Mouse (Mus musculus): ENCODE data around the gene Ddah2. TPM values are rescaled to one million over a fixed set of nuclear protein-coding genes. Genes with fewer than 3 reads are reported as not detected.

Gene Ddah2
- polyA plus RNA-seq, 1 experiment from 2014 or later: 194 TPM

DNA sequence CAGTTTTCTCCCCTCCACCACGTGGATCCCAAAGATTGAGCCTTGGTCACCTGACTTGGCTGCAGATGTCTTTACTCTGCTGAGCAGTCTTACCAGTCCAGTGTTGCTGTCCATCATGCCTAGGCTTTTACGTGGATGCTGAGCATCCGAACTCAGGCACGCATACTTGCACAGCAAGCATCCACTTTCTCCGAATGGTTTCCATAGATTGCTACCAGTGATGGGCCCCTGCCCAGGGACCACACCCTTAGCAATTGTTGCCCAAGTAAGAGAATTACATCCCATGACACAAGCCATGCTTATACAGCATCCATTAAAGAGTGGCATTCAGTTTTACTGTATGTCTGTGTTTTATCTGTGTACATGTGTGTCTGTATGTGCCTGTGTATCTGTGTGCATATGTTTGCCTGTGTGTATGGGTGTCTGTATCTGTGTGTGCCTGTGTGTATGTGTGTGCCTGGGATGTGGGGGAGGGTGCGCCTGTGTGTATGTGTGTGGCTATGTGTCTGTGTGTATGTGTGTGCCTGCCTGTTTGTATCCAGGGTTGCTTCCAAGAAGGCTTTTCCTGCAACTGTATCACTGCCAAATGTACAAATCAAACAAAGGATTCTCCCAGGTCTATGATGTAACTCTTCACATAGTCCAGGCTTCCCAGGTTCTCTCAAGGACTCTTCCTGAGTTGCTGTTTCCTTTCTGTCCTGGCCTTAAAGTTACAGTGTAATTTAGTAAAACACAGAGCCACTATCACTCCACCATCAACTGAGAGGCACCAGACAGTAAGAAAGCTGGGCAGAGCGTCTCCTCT, 2.9 kb upstream of the Ddah2 start:
- peak overlapping the region; percentile 21; the same call in 1 of the 2 replicates for H3K27ac ChIP-seq (replicated peaks)
- H3K9ac ChIP-seq: 0 out of 2 replicates have a peak overlapping the region, but pooled peaks have one; percentile 42
- H3K4me3 ChIP-seq: no peak overlapping the region
- WGBS: 86% methylated on average over 7 of the region's 7 CpGs
- no peaks in the 10 kb centered on the region for H3K27me3 ChIP-seq (replicated peaks)
- no peak for ATAC-seq (ENCODE audit: extremely low read depth, insufficient number of reproducible peaks, low FRiP score, low TSS enrichment)
- H3K4me2 ChIP-seq: 0 out of 2 replicates have a peak overlapping the region, but pooled peaks have one; percentile 1
- peaks cover 72% of the 10 kb centered on the region for H3K36me3 ChIP-seq
- H3K9me3 ChIP-seq: no peaks in the 10 kb centered on the region
- H3K4me1 ChIP-seq: peaks cover 53% of the 10 kb centered on the region

- H3K9me3 ChIP-seq: no peaks in the 10 kb centered on the region
- no peak for ATAC-seq (ENCODE audit: extremely low read depth, insufficient number of reproducible peaks, low FRiP score, low TSS enrichment)
- H3K4me1 ChIP-seq: peaks cover 56% of the 10 kb centered on the region
- H3K27ac ChIP-seq (replicated peaks): no peak overlapping the region
- no peak overlapping the region for H3K9ac ChIP-seq
- peaks cover 82% of the 10 kb centered on the region for H3K36me3 ChIP-seq
- H3K4me2 ChIP-seq: no peak overlapping the region
- no peak overlapping the region for H3K4me3 ChIP-seq
- WGBS: 66% methylated on average over 3 of the region's 3 CpGs
- no peaks in the 10 kb centered on the region for H3K27me3 ChIP-seq (replicated peaks)
These were observed 1.7 kb upstream of the Ddah2 start for GRCm38 (mm10) chr17:35057090-35057489.

GRCm38 (mm10) chr17:35058316-35058715, 519 bp upstream of the Ddah2 start:
- WGBS: 55% methylated on average over 9 of the region's 9 CpGs
- peak overlapping the region; percentile 86 for H3K4me3 ChIP-seq
- H3K36me3 ChIP-seq: peaks cover 82% of the 10 kb centered on the region
- peak overlapping the region; percentile 97 for H3K9ac ChIP-seq
- peak overlapping the region; percentile 96 for H3K27ac ChIP-seq (replicated peaks)
- no peak for ATAC-seq (ENCODE audit: extremely low read depth, insufficient number of reproducible peaks, low FRiP score, low TSS enrichment)
- H3K4me1 ChIP-seq: peaks cover 44% of the 10 kb centered on the region
- H3K27me3 ChIP-seq (replicated peaks): peaks cover 4% of the 10 kb centered on the region; the same call in 1 of the 2 replicates
- no peaks in the 10 kb centered on the region for H3K9me3 ChIP-seq
- peak overlapping the region; percentile 82 for H3K4me2 ChIP-seq

DNA sequence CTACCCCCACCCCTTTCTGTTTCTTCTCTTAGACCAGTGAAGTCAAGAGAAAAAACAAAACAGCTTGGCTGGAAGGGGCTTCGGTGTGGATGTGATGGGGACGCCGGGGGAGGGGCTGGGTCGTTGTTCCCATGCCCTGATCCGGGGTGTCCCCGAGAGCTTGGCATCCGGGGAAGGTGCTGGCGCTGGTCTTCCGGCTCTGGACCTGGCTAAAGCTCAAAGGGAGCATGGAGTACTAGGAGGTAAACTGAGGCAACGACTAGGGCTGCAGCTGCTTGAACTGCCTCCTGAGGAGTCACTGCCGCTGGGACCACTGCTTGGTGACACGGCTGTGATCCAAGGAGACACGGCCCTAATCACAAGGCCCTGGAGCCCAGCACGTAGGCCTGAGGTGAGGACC, 1.2 kb downstream of the Ddah2 start:
- H3K27me3 ChIP-seq (replicated peaks): peaks cover 21% of the 10 kb centered on the region
- H3K9ac ChIP-seq: peak overlapping the region; percentile 97
- 21% methylated on average over 14 of the region's 14 CpGs for WGBS
- ATAC-seq (ENCODE audit: extremely low read depth, insufficient number of reproducible peaks, low FRiP score, low TSS enrichment): no peak
- peaks cover 48% of the 10 kb centered on the region for H3K4me1 ChIP-seq
- H3K4me3 ChIP-seq: peak overlapping the region; percentile 86
- H3K9me3 ChIP-seq: no peaks in the 10 kb centered on the region
- peak overlapping the region; percentile 96 for H3K27ac ChIP-seq (replicated peaks)
- H3K36me3 ChIP-seq: peaks cover 66% of the 10 kb centered on the region
- H3K4me2 ChIP-seq: peak overlapping the region; percentile 82

DNA sequence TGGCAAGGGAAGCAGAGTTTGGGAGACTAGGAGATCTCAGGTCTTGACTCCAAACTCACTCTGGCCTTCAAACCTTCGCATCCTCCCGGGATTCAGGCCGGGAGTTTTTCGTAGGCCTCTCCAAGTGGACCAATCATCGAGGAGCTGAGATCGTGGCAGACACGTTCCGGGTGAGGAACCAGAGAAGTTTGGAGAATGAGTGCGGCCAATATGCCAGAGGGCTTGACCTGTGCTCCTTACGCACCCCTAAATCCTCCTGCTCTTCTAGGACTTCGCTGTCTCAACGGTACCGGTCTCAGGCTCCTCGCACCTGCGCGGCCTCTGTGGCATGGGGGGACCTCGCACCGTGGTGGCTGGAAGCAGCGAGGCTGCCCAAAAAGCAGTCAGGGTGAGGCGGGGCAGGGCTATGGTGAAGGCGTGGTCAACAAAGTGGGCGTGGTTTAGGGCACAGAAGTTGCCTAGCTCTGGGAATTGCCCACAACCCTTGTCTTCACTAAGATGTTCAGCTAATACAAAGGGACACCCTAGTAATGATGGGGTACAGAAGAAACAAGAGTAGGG, 2.0 kb downstream of the Ddah2 start:
- peak overlapping the region; percentile 82 for H3K4me2 ChIP-seq
- no peak overlapping the region for H3K27ac ChIP-seq (replicated peaks)
- H3K4me1 ChIP-seq: peaks cover 53% of the 10 kb centered on the region
- no peaks in the 10 kb centered on the region for H3K9me3 ChIP-seq
- WGBS: 66% methylated on average over 22 of the region's 22 CpGs
- H3K27me3 ChIP-seq (replicated peaks): peaks cover 29% of the 10 kb centered on the region
- H3K36me3 ChIP-seq: peaks cover 58% of the 10 kb centered on the region
- peak overlapping the region; percentile 86 for H3K4me3 ChIP-seq
- peak overlapping the region; percentile 97 for H3K9ac ChIP-seq
- no peak for ATAC-seq (ENCODE audit: extremely low read depth, insufficient number of reproducible peaks, low FRiP score, low TSS enrichment)

DNA sequence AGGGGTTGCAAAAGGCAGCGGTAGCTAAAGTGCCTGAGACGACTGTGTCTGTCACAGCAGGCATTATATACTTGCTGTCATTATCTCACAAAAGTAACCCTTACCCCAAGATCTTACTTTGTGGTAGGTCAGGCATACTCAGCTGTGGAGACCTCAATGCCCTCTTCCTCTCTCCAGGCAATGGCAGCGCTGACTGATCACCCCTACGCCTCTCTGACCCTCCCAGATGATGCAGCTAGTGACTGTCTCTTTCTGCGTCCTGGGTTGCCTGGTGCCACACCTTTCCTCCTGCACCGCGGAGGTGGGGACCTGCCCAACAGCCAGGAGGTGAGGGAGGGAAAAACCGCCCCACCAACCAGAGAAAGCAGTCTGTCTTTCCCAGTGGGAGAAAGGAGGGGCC, 2.5 kb downstream of the Ddah2 start:
- no peak for ATAC-seq (ENCODE audit: extremely low read depth, insufficient number of reproducible peaks, low FRiP score, low TSS enrichment)

GRCm38 (mm10) chr17:35063466-35063865, 4.6 kb downstream of the Ddah2 start:
- H3K4me3 ChIP-seq: no peak overlapping the region
- ATAC-seq (ENCODE audit: extremely low read depth, insufficient number of reproducible peaks, low FRiP score, low TSS enrichment): no peak
- H3K9me3 ChIP-seq: no peaks in the 10 kb centered on the region
- H3K9ac ChIP-seq: no peak overlapping the region
- H3K4me2 ChIP-seq: no peak overlapping the region
- WGBS: 74% methylated on average over 3 of the region's 3 CpGs
- peaks cover 46% of the 10 kb centered on the region for H3K4me1 ChIP-seq
- H3K36me3 ChIP-seq: peaks cover 32% of the 10 kb centered on the region
- H3K27me3 ChIP-seq (replicated peaks): peaks cover 55% of the 10 kb centered on the region
- H3K27ac ChIP-seq (replicated peaks): no peak overlapping the region

More for the DNA sequence above, 2.5 kb downstream of the Ddah2 start:
- Histone ChIP-seq H3K4me2 (no peak overlapping the region), H3K36me3 (peaks cover 53% of the 10 kb centered on the region), H3K9me3 (no peaks in the 10 kb centered on the region), H3K27me3 (replicated peaks) (peaks cover 33% of the 10 kb centered on the region), H3K27ac (replicated peaks) (no peak overlapping the region), H3K4me3 (no peak overlapping the region; the same call in 1 of the 2 replicates), H3K9ac (0 out of 2 replicates have a peak overlapping the region, but pooled peaks have one; percentile 28), H3K4me1 (peaks cover 52% of the 10 kb centered on the region)
- 75% methylated on average over 8 of the region's 8 CpGs for WGBS

DNA sequence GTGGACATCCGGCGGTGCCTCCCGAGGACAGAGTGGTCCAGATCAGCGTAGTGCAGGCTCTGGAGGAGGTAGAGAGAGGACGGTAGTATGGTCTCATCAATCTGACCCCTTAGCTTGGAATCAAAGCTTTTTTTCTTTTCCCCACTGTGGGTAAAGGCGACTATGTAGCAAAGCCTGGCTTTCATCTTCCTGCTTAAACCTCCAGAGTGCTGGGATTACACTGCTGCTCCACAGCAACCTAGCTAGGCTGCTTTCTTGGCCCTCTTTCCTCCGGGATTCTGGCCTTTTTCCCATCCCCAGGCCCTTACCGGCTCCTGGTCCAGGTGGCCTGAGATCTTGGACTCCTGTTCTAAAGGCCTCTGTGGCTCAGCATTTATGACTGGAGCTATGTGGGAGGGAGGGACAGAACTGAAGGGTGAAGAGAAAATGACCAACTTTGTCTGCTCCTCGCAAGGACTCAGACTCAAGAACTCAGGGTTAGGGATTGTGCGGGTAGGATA, 5.6 kb downstream of the Ddah2 start:
- Histone ChIP-seq H3K4me2 (peak overlapping the region; percentile 77), H3K9me3 (no peaks in the 10 kb centered on the region), H3K36me3 (peaks cover 30% of the 10 kb centered on the region), H3K9ac (peak overlapping the region; percentile 71), H3K27ac (replicated peaks) (no peak overlapping the region; the same call in 1 of the 2 replicates), H3K4me3 (peak overlapping the region; percentile 47), H3K4me1 (peaks cover 43% of the 10 kb centered on the region), H3K27me3 (replicated peaks) (peaks cover 65% of the 10 kb centered on the region)
- ATAC-seq (ENCODE audit: extremely low read depth, insufficient number of reproducible peaks, low FRiP score, low TSS enrichment): no peak
- whole genome bisulfite sequencing: 25% methylated on average over 10 of the region's 10 CpGs

DNA sequence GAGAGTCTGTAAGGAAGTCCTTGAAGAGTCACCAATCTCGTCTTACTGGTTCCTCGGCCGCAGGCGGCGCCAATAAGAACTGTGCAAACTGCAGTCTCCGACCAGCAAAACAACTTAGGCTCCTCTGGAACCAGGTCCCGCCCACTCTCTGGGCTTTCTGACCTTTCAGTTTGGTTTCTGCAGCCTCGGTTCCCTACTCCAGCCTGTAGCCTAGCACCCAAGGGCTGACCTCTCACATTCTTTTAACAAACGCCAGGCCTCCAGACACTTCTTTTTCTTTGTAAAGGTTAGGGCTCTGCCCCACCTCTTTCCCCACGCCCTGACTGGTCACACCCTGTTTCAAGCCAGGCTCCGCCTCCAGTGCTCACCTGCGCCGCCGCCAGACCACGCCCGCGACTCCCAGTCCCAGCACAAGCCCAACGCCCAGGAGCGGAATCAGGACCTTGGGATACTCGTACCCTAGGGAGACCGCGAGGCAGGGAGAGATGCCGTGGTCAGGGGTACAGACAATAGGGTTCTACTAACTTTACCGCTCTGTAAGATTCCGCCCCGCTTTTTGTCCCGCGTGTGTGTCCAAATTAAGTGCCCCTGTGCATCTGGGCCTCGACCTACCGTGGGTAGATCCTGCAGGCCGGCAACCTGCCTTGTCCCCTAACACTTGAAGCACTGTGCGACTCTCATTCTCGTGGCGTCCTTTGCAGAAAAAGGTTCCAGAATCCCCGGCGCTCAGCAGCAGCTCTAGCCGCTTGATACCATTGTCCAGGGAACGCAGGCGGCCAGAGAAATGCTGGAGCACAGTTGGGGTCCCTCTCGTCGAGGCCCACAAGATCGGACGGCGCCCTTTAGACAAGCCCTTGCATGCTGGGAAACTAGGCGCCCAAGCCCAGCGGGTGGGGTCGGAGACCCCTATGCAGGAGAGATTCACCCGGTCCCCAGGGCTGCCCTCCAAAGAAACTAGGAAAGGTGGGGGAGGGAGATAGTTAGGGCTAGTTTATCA, 6.4 kb downstream of the Ddah2 start, which contains the start of gene Ly6g6c:
Ly6g6c (plus strand) TSS at position 438 of the 997 bp plus-strand sequence.
- Histone ChIP-seq H3K9me3 (no peaks in the 10 kb centered on the region), H3K36me3 (peaks cover 30% of the 10 kb centered on the region), H3K4me1 (peaks cover 37% of the 10 kb centered on the region), H3K4me2 (peak within 1 kb of the TSS; percentile 77), H3K27me3 (replicated peaks) (peaks cover 67% of the 10 kb centered on the region), H3K27ac (replicated peaks) (no peak within 1 kb of the TSS; the same call in 1 of the 2 replicates), H3K4me3 (peak within 1 kb of the TSS; percentile 47), H3K9ac (peak within 1 kb of the TSS; percentile 71)
- ATAC-seq (ENCODE audit: extremely low read depth, insufficient number of reproducible peaks, low FRiP score, low TSS enrichment): no peak; the same call in 1 of the 2 replicates
- WGBS: 2% methylated on average over 48 of the region's 48 CpGs

DNA sequence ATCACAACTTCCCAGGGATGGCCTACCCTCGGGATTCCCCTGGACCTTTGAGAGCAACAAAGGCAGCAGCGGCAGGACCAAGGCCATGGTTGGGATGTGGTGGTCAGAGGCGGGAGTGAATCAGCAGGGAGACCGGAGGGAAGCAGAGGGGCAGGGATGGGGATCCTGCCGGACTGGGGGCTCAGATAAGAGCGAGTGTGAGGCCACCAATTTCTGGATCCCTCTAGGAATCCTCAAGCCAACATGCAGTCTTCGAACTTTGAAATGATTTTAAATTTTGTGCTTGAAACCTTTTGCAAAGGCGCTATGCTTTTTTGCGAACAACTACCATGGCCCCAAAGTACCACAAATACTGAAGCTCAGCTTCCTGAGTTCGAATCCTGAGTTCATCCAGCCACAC, 7.2 kb downstream of the Ddah2 start, which contains the start of gene Mpig6b:
Mpig6b (minus strand) TSS at position 101 of the 400 bp plus-strand sequence.
- peak within 1 kb of the TSS; percentile 47 for H3K4me3 ChIP-seq
- no peak within 1 kb of the TSS for H3K27ac ChIP-seq (replicated peaks)
- WGBS: 38% methylated on average over 10 of the region's 10 CpGs
- peaks cover 67% of the 10 kb centered on the region for H3K27me3 ChIP-seq (replicated peaks)
- ATAC-seq (ENCODE audit: extremely low read depth, insufficient number of reproducible peaks, low FRiP score, low TSS enrichment): no peak
- no peaks in the 10 kb centered on the region for H3K9me3 ChIP-seq
- H3K4me2 ChIP-seq: peak within 1 kb of the TSS; percentile 77
- H3K4me1 ChIP-seq: peaks cover 35% of the 10 kb centered on the region
- peaks cover 23% of the 10 kb centered on the region for H3K36me3 ChIP-seq
- H3K9ac ChIP-seq: peak within 1 kb of the TSS; percentile 71

Data from heart, embryonic 13.5 days (tissue).